Mouse (Mus musculus) megakaryocyte-erythroid progenitor cell, adult 5-6 weeks (primary cell): ENCODE data around the gene Tmem135. TPM values are rescaled to one million over a fixed set of nuclear protein-coding genes. Genes with fewer than 3 reads are reported as not detected.
"Not testable (repeated sequence)": the region's sequence is repeated elsewhere in the genome, so short reads cannot be mapped to it uniquely, and the experiment has no call there.

Source experiments
- ATAC-seq: replicated peaks from 2 replicates; pipeline ENCODE4 v1.8.0; 2016; ENCODE audit warnings: mild to moderate bottlenecking, inconsistent platforms; ENCODE audit not compliant: severe bottlenecking, poor library complexity, low FRiP score, low TSS enrichment
- total RNA-seq, 2 experiments: library from RNA; stranded (forward) in 1 of 2; stranded (reverse) in 1 of 2; fragments of 200-1000, 215-1000 nt in 1 of 2; fragments of >200 nt in 1 of 2; fragmentation: Nextera tagmentation in 1 of 2; gene quantifications; 2 replicates each; pipeline ENCODE4 v1.2.3; 2014 to 2017

The Tmem135 gene
- total RNA-seq, 2 experiments from 2014 or later: 19.1 to 21.9 TPM

- ATAC-seq: peak; percentile 78
These were observed 65.5 kb downstream of the Tmem135 start for GRCm38 (mm10) chr7:89338350-89339141.

- ATAC-seq: no peak
These were observed 66.2 kb downstream of the Tmem135 start for GRCm38 (mm10) chr7:89337711-89338349.

- 0 out of 2 replicates have a peak, but pooled peaks have one; percentile 8 for ATAC-seq
These were observed 67.6 kb downstream of the Tmem135 start for GRCm38 (mm10) chr7:89336434-89336833.

- no peak for ATAC-seq
These were observed 68.7 kb downstream of the Tmem135 start for GRCm38 (mm10) chr7:89335316-89335715.

- no peak for ATAC-seq
These were observed 74.1 kb downstream of the Tmem135 start for GRCm38 (mm10) chr7:89329896-89330295.

- no peak for ATAC-seq
These were observed 76.3 kb downstream of the Tmem135 start for GRCm38 (mm10) chr7:89327731-89328130.

- ATAC-seq: 0 out of 2 replicates have a peak, but pooled peaks have one; percentile 58
These were observed 77.3 kb downstream of the Tmem135 start for GRCm38 (mm10) chr7:89326761-89327160.

- peak; percentile 93 for ATAC-seq
These were observed 77.8 kb downstream of the Tmem135 start for GRCm38 (mm10) chr7:89326202-89326601.

- not testable (repeated sequence) for ATAC-seq
These were observed 81.3 kb downstream of the Tmem135 start for GRCm38 (mm10) chr7:89322741-89323140.

- ATAC-seq: no peak
These were observed 84.7 kb downstream of the Tmem135 start for GRCm38 (mm10) chr7:89319351-89319750.

GRCm38 (mm10) chr7:89317088-89317487 lies 86.9 kb downstream of the Tmem135 start:
- not testable (repeated sequence) for ATAC-seq

- ATAC-seq: no peak
These were observed 87.9 kb downstream of the Tmem135 start for GRCm38 (mm10) chr7:89316112-89316511.

GRCm38 (mm10) chr7:89311555-89311954 lies 92.5 kb downstream of the Tmem135 start:
- no peak for ATAC-seq

GRCm38 (mm10) chr7:89308926-89309325 lies 95.1 kb downstream of the Tmem135 start:
- 0 out of 2 replicates have a peak, but pooled peaks have one; percentile 12 for ATAC-seq

GRCm38 (mm10) chr7:89308238-89308637 lies 95.8 kb downstream of the Tmem135 start:
- peak; percentile 93 for ATAC-seq

- ATAC-seq: no peak
These were observed 97.2 kb downstream of the Tmem135 start for GRCm38 (mm10) chr7:89306831-89307230.

GRCm38 (mm10) chr7:89304958-89305357 lies 99.1 kb downstream of the Tmem135 start:
- no peak for ATAC-seq

- ATAC-seq: no peak
These were observed 100.3 kb downstream of the Tmem135 start for GRCm38 (mm10) chr7:89303765-89304164.

GRCm38 (mm10) chr7:89298911-89299458 lies 105.0 kb downstream of the Tmem135 start:
- ATAC-seq: no peak

GRCm38 (mm10) chr7:89296941-89297340 lies 107.1 kb downstream of the Tmem135 start:
- no peak for ATAC-seq
